Mouse (Mus musculus) CH12.LX (cell line): ENCODE results near the gene Drc3. TPM values are rescaled to one million over a fixed set of nuclear protein-coding genes. Genes with fewer than 3 reads are reported as not detected.
A peak's percentile ranks its signal among the peaks of the same experiment; 100 is the strongest.

Experiments used
- DNase-seq: peaks from one replicate; pipeline ENCODE4 v3.0.0-alpha.2; 2013; ENCODE audit errors: extremely low read depth
- H3K27ac ChIP-seq: 2 replicates; pipeline ENCODE4 v1.5.1; 2012; ENCODE audit warnings: low read depth, mild to moderate bottlenecking, control low read depth, moderate library complexity; ENCODE audit not compliant: insufficient read depth
- H3K27me3 ChIP-seq: replicated peaks from 2 replicates; pipeline ENCODE3; 2012; ENCODE audit warnings: inconsistent platforms
- H3K36me3 ChIP-seq, 2 experiments: replicated peaks in 1 of 2; 2 replicates each; pipeline versions ENCODE3 to v1.6.1; 2012; ENCODE audit warnings: inconsistent platforms in 1 of 2, low read length in 1 of 2, mild to moderate bottlenecking in 1 of 2, mixed read lengths in 1 of 2, moderate library complexity in 1 of 2; ENCODE audit not compliant: control insufficient read depth in 1 of 2, insufficient read depth in 1 of 2
- H3K4me1 ChIP-seq, 2 experiments: 2 replicates each; pipeline ENCODE4 v1.6.1; 2012; ENCODE audit warnings: inconsistent platforms in 1 of 2, moderate library complexity in 1 of 2; ENCODE audit not compliant: insufficient read depth in 2 of 2, control insufficient read depth in 1 of 2
- H3K4me2 ChIP-seq: 2 replicates; pipeline ENCODE4 v1.6.1; 2012; ENCODE audit warnings: low read depth, mild to moderate bottlenecking, control low read depth; ENCODE audit not compliant: poor library complexity, insufficient read depth, severe bottlenecking
- H3K4me3 ChIP-seq, 3 experiments: fragments of 150-350 bp in 1 of 3; sonication (generic) in 1 of 3; replicated peaks in 1 of 3; 2 replicates each; pipeline versions ENCODE3 to v1.5.1; 2011 to 2012; ENCODE audit warnings: low read depth in 2 of 3, low read length in 2 of 3, mild to moderate bottlenecking in 2 of 3, moderate library complexity in 2 of 3, control low read depth in 1 of 3, improper control_type of control experiment in 1 of 3, inconsistent platforms in 1 of 3, mixed read lengths in 1 of 3; ENCODE audit not compliant: poor library complexity in 1 of 3
- H3K79me2 ChIP-seq: replicated peaks from 2 replicates; pipeline ENCODE4 v1.6.1; 2012; ENCODE audit warnings: mild to moderate bottlenecking, moderate library complexity; ENCODE audit not compliant: control insufficient read depth, poor library complexity, insufficient read depth, severe bottlenecking; ENCODE audit errors: extremely low read depth
- H3K9ac ChIP-seq: 2 replicates; pipeline ENCODE4 v1.6.1; 2012; ENCODE audit warnings: low read depth, mild to moderate bottlenecking, control low read depth, moderate library complexity; ENCODE audit not compliant: insufficient read depth
- H3K9me3 ChIP-seq: replicated peaks from 2 replicates; pipeline ENCODE3; 2012; ENCODE audit warnings: low read length, inconsistent platforms, mixed read lengths
- CHD2 ChIP-seq: IDR thresholded peaks from 2 replicates; pipeline ENCODE4 v1.6.1; 2011; ENCODE audit warnings: low read length, improper control_type of control experiment
- CTCF ChIP-seq, 2 experiments: IDR thresholded peaks in 1 of 2; conservative IDR thresholded peaks in 1 of 2; 2 replicates each; pipeline ENCODE4 v1.5.1; 2011 to 2012; ENCODE audit warnings: low read depth in 2 of 2, low read length in 2 of 2, improper control_type of control experiment in 1 of 2, inconsistent platforms in 1 of 2, mild to moderate bottlenecking in 1 of 2, moderate library complexity in 1 of 2
- E2F4 ChIP-seq: IDR thresholded peaks from 2 replicates; pipeline ENCODE4 v1.6.1; 2011; ENCODE audit warnings: low read depth, low read length, improper control_type of control experiment; ENCODE audit not compliant: insufficient replicate concordance
- JUND ChIP-seq: conservative IDR thresholded peaks from 2 replicates; pipeline ENCODE4 v1.6.1; 2011; ENCODE audit warnings: low read depth, low read length, improper control_type of control experiment
- MAFK ChIP-seq: IDR thresholded peaks from 2 replicates; pipeline ENCODE4 v1.6.1; 2011; ENCODE audit warnings: low read length, improper control_type of control experiment; ENCODE audit not compliant: insufficient replicate concordance
- MAX ChIP-seq: IDR thresholded peaks from 2 replicates; pipeline ENCODE4 v1.6.1; 2011; ENCODE audit warnings: low read length, improper control_type of control experiment
- MAZ ChIP-seq: IDR thresholded peaks from 2 replicates; pipeline ENCODE4 v1.6.1; 2012; ENCODE audit warnings: low read depth, mild to moderate bottlenecking, inconsistent platforms, low read length, improper control_type of control experiment, moderate library complexity
- MYC ChIP-seq: IDR thresholded peaks from 2 replicates; pipeline ENCODE4 v1.6.1; 2011; ENCODE audit warnings: low read depth, mild to moderate bottlenecking, improper control_type of control experiment, low read length
- PAX5 ChIP-seq: IDR thresholded peaks from 2 replicates; pipeline ENCODE4 v1.6.1; 2012; ENCODE audit warnings: low read length, inconsistent platforms, mixed read lengths
- SIN3A ChIP-seq: IDR thresholded peaks from 2 replicates; pipeline ENCODE4 v1.6.1; 2012; ENCODE audit warnings: low read length, improper control_type of control experiment, inconsistent platforms
- TBP ChIP-seq: conservative IDR thresholded peaks from 2 replicates; pipeline ENCODE4 v1.6.1; 2011; ENCODE audit warnings: low read depth, low read length, improper control_type of control experiment
- TCF12 ChIP-seq: IDR thresholded peaks from 2 replicates; pipeline ENCODE4 v1.6.1; 2014; ENCODE audit warnings: low read depth, mild to moderate bottlenecking, inconsistent platforms, low read length, improper control_type of control experiment
- ZC3H11A ChIP-seq: IDR thresholded peaks from 2 replicates; pipeline ENCODE4 v1.6.1; 2012; ENCODE audit warnings: low read depth, mild to moderate bottlenecking, inconsistent platforms, low read length, improper control_type of control experiment
- dilution Hi-C: fragments of 300-500 bp; cut with MboI; formaldehyde crosslinking; loops from 2 replicates; pipeline ENCODE4 v1.14.3; 2020; ENCODE audit warnings: low sequenced_read_pairs; ENCODE audit not compliant: extremely low pct_unique_long_range_greater_than_20kb, extremely low pct_ligation_motif_present
- in situ Hi-C: fragments of 300-500 bp; cut with MboI; formaldehyde crosslinking; loops from 3 replicates; pipeline ENCODE4 v1.14.3; 2019; ENCODE audit warnings: low sequenced_read_pairs, low pct_ligation_motif_present, low pct_unique_long_range_greater_than_20kb, mixed read lengths
- polyA plus RNA-seq: library from polyadenylated mRNA; unstranded; fragments of >175 nt; gene quantifications from 2 replicates; pipeline ENCODE4 v1.2.1, GENCODE M21; 2012; ENCODE audit warnings: low read depth; ENCODE audit not compliant: insufficient read length
- total RNA-seq, 2 experiments: library from RNA; depleted of rRNA; stranded (reverse); fragments of 300-350 nt in 1 of 2; fragments of >200 nt in 1 of 2; gene quantifications; 2 replicates each; pipeline ENCODE4 v1.2.3; 2012 to 2014

The Drc3 gene
- total and polyA plus RNA-seq, 3 experiments = 1.4 to 3.9 (median 1.9) TPM

- Histone ChIP-seq H3K27ac (no peak overlapping the region), H3K9ac (no peak overlapping the region), H3K4me2 (no peak overlapping the region), H3K79me2 (no peaks in the 10 kb centered on the region), H3K9me3 (no peaks in the 10 kb centered on the region), H3K4me3 (no peak overlapping the region), H3K4me1 (peaks cover 0 to under 1% of the 10 kb centered on the region in 2 experiments; a peak in 1 of 4 replicates), H3K27me3 (no peaks in the 10 kb centered on the region), H3K36me3 (peaks cover 0 to 3% of the 10 kb centered on the region in 2 experiments)
- dilution Hi-C loops = no loop called here
- in situ Hi-C loops = no loop called here
- TF ChIP-seq ZC3H11A (no peak), SIN3A (no peak)
- no peak for DNase-seq
Observed at GRCm38 (mm10) chr11:60318716-60319115, 34.4 kb upstream of the Drc3 start.

GRCm38 (mm10) chr11:60319257-60320066, 33.7 kb upstream of the Drc3 start:
- in situ Hi-C loops = no loop called here
- H3K9me3 ChIP-seq = no peaks in the 10 kb centered on the region
- DNase-seq = no peak
- peaks cover 0 to 3% of the 10 kb centered on the region in 2 experiments; a peak in 1 of 4 replicates for H3K4me1 ChIP-seq
- H3K27ac ChIP-seq = no peak overlapping the region
- dilution Hi-C loops = no loop called here
- H3K4me2 ChIP-seq = no peak overlapping the region
- H3K27me3 ChIP-seq = no peaks in the 10 kb centered on the region
- no peak overlapping the region for H3K9ac ChIP-seq
- TF ChIP-seq CTCF (conservative IDR thresholded peaks at IDR 0.05 in 1 of 2, IDR thresholded peaks at IDR 0.05 in 1 of 2; ENCODE audit: low read depth in 2 of 2, low read length in 2 of 2) (peak in 1 of 2 experiments; percentile 25; a peak in 1 of 4 replicates), JUND (no peak), PAX5 (no peak), MYC (no peak)
- H3K79me2 ChIP-seq = no peaks in the 10 kb centered on the region
- peaks cover 0 to 3% of the 10 kb centered on the region in 2 experiments for H3K36me3 ChIP-seq
- no peak overlapping the region for H3K4me3 ChIP-seq

GRCm38 (mm10) chr11:60320426-60321037, 32.6 kb upstream of the Drc3 start:
- H3K4me2 ChIP-seq = no peak overlapping the region
- TF ChIP-seq MAZ (no peak), SIN3A (no peak), E2F4 (no peak), CHD2 (no peak), MAX (no peak), MAFK (no peak), TBP (no peak), TCF12 (no peak)
- TF ChIP-seq, all 38 proteins: peak for 0
- peaks cover 0 to 3% of the 10 kb centered on the region in 2 experiments for H3K36me3 ChIP-seq
- peaks cover 0 to 3% of the 10 kb centered on the region in 2 experiments; a peak in 1 of 4 replicates for H3K4me1 ChIP-seq
- no peak for DNase-seq
- H3K79me2 ChIP-seq = no peaks in the 10 kb centered on the region
- H3K27me3 ChIP-seq = no peaks in the 10 kb centered on the region
- H3K9me3 ChIP-seq = no peaks in the 10 kb centered on the region
- dilution Hi-C loops = no loop called here
- no peak overlapping the region for H3K9ac ChIP-seq
- in situ Hi-C loops = no loop called here
- H3K27ac ChIP-seq = no peak overlapping the region
- no peak overlapping the region for H3K4me3 ChIP-seq
